Mouse (Mus musculus) hindbrain, postnatal 0 days (tissue): ENCODE data around the gene Lrtm2. TPM values are rescaled to one million over a fixed set of nuclear protein-coding genes. Genes with fewer than 3 reads are reported as not detected.

Experiments used
- ATAC-seq: fragments of 200-750 bp; cut with Nextera tagmentation; 2 replicates; pipeline ENCODE4 v1.8.0; 2017; ENCODE audit warnings: mild to moderate bottlenecking, moderate TSS enrichment, moderate library complexity
- DNase-seq: peaks from one replicate; pipeline ENCODE4 v3.0.0-alpha.2; 2015; ENCODE audit warnings: low spot score
- H3K27ac ChIP-seq: fragments of 300-500 bp; sonication (generic); 2 replicates; pipeline ENCODE4 v1.5.1; 2014; ENCODE audit warnings: mild to moderate bottlenecking
- H3K27me3 ChIP-seq: fragments of 300-500 bp; sonication (generic); 2 replicates; pipeline ENCODE4 v1.6.1; 2014; ENCODE audit warnings: low read length, mixed read lengths; ENCODE audit not compliant: insufficient read depth
- H3K36me3 ChIP-seq: fragments of 300-500 bp; sonication (generic); 2 replicates; pipeline ENCODE4 v1.6.1; 2014; ENCODE audit warnings: low read length, mixed read lengths; ENCODE audit not compliant: insufficient read depth
- H3K4me1 ChIP-seq: fragments of 300-500 bp; sonication (generic); 2 replicates; pipeline ENCODE4 v1.6.1; 2014; ENCODE audit warnings: antibody characterized with exemption, low read length, mixed read lengths; ENCODE audit not compliant: insufficient read depth
- H3K4me2 ChIP-seq: fragments of 300-500 bp; sonication (generic); 2 replicates; pipeline ENCODE4 v1.6.1; 2014; ENCODE audit warnings: low read depth, mild to moderate bottlenecking, low read length, moderate library complexity, mixed read lengths
- H3K4me3 ChIP-seq: fragments of 300-500 bp; sonication (generic); 2 replicates; pipeline ENCODE4 v1.5.1; 2014; ENCODE audit warnings: low read length
- H3K9ac ChIP-seq: fragments of 300-500 bp; sonication (generic); replicated peaks from 2 replicates; pipeline ENCODE4 v1.6.1; 2014; ENCODE audit warnings: mild to moderate bottlenecking, low read length, moderate library complexity, mixed read lengths
- H3K9me3 ChIP-seq: fragments of 300-500 bp; sonication (generic); 2 replicates; pipeline ENCODE4 v1.6.1; 2016; ENCODE audit warnings: low read length, mixed read lengths
- CTCF ChIP-seq: IDR thresholded peaks from 2 replicates; pipeline ENCODE4 v1.5.1; 2016; ENCODE audit warnings: antibody characterized with exemption, control low read depth, low read depth
- WGBS: fragments of 180-500 bp; shearing (Covaris S2); extraction: QIAGEN DNeasy Blood & Tissue Kit; methylation state at CpG from one replicate; pipeline ENCODE4 v1.1.7; 2014; 5-methylcytosine and 5-hydroxymethylcytosine counted together
- polyA plus RNA-seq: library from polyadenylated mRNA; unstranded; fragments of >200 nt; fragmentation: Nextera tagmentation; extraction: Ambion mirVana; gene quantifications from 2 replicates; pipeline ENCODE4 v1.2.1, GENCODE M21; 2015
- total RNA-seq: library from RNA; depleted of rRNA; stranded (reverse); fragments of >200 nt; gene quantifications from 2 replicates; pipeline ENCODE4 v1.2.3, GENCODE M21; 2014; rRNA removed

Gene Lrtm2
- total and polyA plus RNA-seq, 2 experiments from 2014 or later: 16.3 to 44.4 TPM

DNA sequence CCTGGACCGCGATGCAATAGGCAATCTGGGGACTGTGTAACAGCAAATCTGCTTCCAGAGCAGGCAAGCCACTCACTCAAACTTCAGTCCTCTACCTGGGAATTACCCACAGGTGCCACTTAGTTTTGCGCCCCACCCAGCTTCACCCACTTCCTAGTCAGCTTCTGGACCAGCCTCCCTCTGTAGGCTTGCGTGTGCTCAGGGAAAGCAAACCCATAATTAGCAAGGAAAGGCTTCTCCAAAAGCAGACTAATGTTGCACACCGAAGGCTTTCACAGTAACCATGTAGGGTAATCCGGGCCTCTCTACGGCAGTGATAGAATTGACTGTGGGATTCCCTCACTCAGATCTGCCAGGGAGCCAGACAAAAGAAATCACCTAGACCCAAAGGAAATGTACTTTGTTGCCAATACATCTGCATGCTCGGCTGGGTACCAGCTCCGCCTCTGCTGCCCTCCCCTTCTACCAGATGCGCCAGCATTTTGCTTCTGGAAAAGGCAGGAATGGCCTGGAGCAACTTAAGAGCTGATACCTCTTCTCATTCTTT is 22.6 kb downstream of the Lrtm2 start:
- no peak overlapping the region for H3K4me2 ChIP-seq
- no peaks in the 10 kb centered on the region for H3K9me3 ChIP-seq
- no peak for DNase-seq
- no peak for ATAC-seq
- no peak for TF ChIP-seq CTCF
- H3K27me3 ChIP-seq: no peaks in the 10 kb centered on the region
- no peak overlapping the region for H3K9ac ChIP-seq
- WGBS: 45% methylated on average over 10 of the region's 10 CpGs
- no peak overlapping the region for H3K4me3 ChIP-seq
- H3K36me3 ChIP-seq: no peaks in the 10 kb centered on the region
- H3K27ac ChIP-seq: no peak overlapping the region
- peaks cover 2% of the 10 kb centered on the region for H3K4me1 ChIP-seq

DNA sequence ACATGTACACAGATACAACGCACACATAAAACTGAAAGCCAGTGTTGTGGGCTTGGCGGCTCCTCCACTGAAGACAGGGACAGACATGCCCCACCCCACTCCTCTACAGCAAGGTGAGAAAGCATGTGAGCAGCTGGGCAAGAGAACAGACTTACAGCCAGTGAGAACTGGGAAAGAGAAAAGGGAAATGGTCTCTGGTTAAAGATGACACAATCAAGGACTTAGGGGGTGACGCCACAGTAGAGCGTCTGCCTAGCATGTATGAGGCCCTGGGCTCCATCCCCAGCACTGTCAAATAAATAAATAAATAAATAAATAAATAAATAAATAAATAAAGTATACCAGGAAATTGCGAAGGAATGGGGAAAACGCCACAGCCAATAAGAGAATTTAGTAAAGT is 27.2 kb downstream of the Lrtm2 start:
- H3K27ac ChIP-seq: no peak overlapping the region
- ATAC-seq: no peak
- WGBS: 95% methylated on average over 6 of the region's 6 CpGs

DNA sequence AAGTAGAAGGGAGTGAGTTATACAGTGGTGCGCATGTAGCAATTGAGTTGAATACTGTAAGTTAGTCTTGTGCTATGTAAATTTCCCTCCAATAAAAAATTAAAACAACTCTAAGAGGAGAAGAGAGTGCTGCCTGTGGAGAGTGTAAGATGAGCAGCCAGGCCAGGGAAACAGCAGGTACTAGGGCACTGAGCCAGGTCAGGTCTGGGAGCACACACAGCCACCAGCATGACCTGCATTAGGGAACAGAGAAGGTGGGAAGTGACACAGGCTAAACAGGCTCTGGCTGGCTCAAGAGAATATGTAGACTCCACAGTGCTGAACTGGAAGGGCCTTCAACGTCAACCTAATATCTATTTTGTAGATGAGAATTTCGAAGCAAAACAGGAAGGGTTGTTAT is 29.3 kb downstream of the Lrtm2 start:
- H3K4me3 ChIP-seq: no peak overlapping the region
- no peak overlapping the region for H3K4me2 ChIP-seq
- 91% methylated on average over 3 of the region's 3 CpGs for WGBS
- DNase-seq (no peak), ATAC-seq (no peak)
- no peaks in the 10 kb centered on the region for H3K4me1 ChIP-seq
- no peaks in the 10 kb centered on the region for H3K27me3 ChIP-seq
- no peaks in the 10 kb centered on the region for H3K9me3 ChIP-seq
- no peak overlapping the region for H3K9ac ChIP-seq
- no peaks in the 10 kb centered on the region for H3K36me3 ChIP-seq
- H3K27ac ChIP-seq: no peak overlapping the region
- no peak for TF ChIP-seq CTCF

More for the DNA sequence above, 27.2 kb downstream of the Lrtm2 start:
- Histone ChIP-seq H3K9ac (no peak overlapping the region), H3K36me3 (no peaks in the 10 kb centered on the region), H3K4me2 (no peak overlapping the region), H3K9me3 (no peaks in the 10 kb centered on the region), H3K4me3 (no peak overlapping the region), H3K27me3 (no peaks in the 10 kb centered on the region), H3K4me1 (no peaks in the 10 kb centered on the region)
- no peak for TF ChIP-seq CTCF
- DNase-seq: no peak

DNA sequence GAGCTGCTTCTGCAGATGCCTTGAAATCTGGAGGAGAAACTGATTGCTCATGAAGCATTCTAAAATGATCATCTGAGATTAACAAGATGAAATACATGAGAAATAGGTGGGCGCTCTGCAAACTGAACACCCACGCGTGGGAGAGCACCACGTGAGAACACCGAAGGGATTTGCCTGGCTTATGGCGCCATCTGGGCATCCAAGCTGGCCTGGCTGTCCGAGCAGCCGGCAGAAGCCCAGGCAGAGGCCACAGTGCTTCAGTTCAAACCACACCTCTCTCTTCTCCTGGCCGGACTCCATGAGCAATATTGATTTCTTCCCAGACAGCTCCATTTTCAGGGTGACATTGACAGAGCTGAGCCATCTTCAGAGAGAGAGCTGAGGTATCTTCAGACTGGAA is 49.8 kb downstream of the Lrtm2 start:
- no peak overlapping the region for H3K4me2 ChIP-seq
- H3K9me3 ChIP-seq: 0 out of 2 replicates have a peak, but pooled peaks cover 2% of the 10 kb centered on the region
- H3K27me3 ChIP-seq: no peaks in the 10 kb centered on the region
- no peaks in the 10 kb centered on the region for H3K36me3 ChIP-seq
- 44% methylated on average over 9 of the region's 9 CpGs for WGBS
- H3K27ac ChIP-seq: no peak overlapping the region
- no peak for ATAC-seq
- H3K4me3 ChIP-seq: no peak overlapping the region
- no peak overlapping the region for H3K9ac ChIP-seq
- peak; percentile 27 for TF ChIP-seq CTCF
- DNase-seq: peak; percentile 69
- H3K4me1 ChIP-seq: 0 out of 2 replicates have a peak, but pooled peaks cover 3% of the 10 kb centered on the region

DNA sequence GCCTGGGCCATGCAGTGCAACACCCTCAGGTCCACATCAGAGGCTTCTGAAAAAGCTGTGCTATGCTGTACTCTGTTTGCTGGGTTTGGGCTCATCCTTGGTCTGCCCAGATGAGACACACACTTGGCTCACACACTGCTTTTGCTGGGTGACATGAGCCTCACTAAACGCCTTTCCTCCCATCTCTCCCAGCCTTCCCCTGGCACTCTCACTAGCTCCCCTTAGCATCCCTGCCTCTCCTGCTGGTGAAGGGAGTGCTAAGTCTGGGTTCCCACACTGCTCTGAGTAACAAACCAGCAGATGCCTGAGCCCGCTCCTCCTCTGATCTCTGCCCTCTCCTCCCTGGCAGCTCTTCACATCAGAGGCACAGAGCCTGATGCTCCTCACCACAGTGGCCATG is 53.9 kb downstream of the Lrtm2 start:
- Histone ChIP-seq H3K4me3 (no peak overlapping the region), H3K27ac (no peak overlapping the region), H3K4me1 (no peaks in the 10 kb centered on the region), H3K9me3 (no peaks in the 10 kb centered on the region), H3K4me2 (no peak overlapping the region), H3K9ac (no peak overlapping the region), H3K36me3 (no peaks in the 10 kb centered on the region), H3K27me3 (no peaks in the 10 kb centered on the region)
- no peak for DNase-seq
- peak; percentile 25 for ATAC-seq
- no peak for TF ChIP-seq CTCF
- WGBS: 53% methylated on average over 2 of the region's 2 CpGs

Other genes with a start within 250 kb of the Lrtm2 start
- 14.2 and 15.7 TPM in 2 replicates for gene Dcp1b, start 155.5 kb downstream of the Lrtm2 start, total RNA-seq
- gene Dcp1b, start 155.5 kb downstream of the Lrtm2 start, polyA plus RNA-seq: 9.4 and 10.9 TPM in 2 replicates
- gene Cacna1c, start 134.3 kb downstream of the Lrtm2 start, total RNA-seq: 33.0 and 39.4 TPM in 2 replicates
- gene Cacna1c, start 134.3 kb downstream of the Lrtm2 start, polyA plus RNA-seq: 3.7 and 5.1 TPM in 2 replicates
- 0.29 and 2.6 TPM in 2 replicates for gene Cacna2d4, start 94.2 kb downstream of the Lrtm2 start, total RNA-seq
- gene Cacna2d4, start 94.2 kb downstream of the Lrtm2 start, polyA plus RNA-seq: 1.0 and 1.2 TPM in 2 replicates
- gene Adipor2, start 86.9 kb upstream of the Lrtm2 start, total RNA-seq: 40.9 and 41.8 TPM in 2 replicates
- gene Adipor2, start 86.9 kb upstream of the Lrtm2 start, polyA plus RNA-seq: 30.8 and 32.2 TPM in 2 replicates
- 51.6 and 57.3 TPM in 2 replicates for gene Fbxl14, start 148.9 kb upstream of the Lrtm2 start, total RNA-seq
- 2.0 and 2.7 TPM in 2 replicates for gene Fbxl14, start 148.9 kb upstream of the Lrtm2 start, polyA plus RNA-seq
- 4.7 and 6.8 TPM in 2 replicates for gene Wnt5b, start 213.6 kb upstream of the Lrtm2 start, total RNA-seq
- 3.6 and 3.7 TPM in 2 replicates for gene Wnt5b, start 213.6 kb upstream of the Lrtm2 start, polyA plus RNA-seq